Mouse (Mus musculus) frontal cortex, postnatal 14 days (tissue): ENCODE measurements around the gene Cog7.
A peak's percentile ranks its signal among the peaks of the same experiment; 100 is the strongest.

Experiments
- DNase-seq, 2 experiments: peaks; one replicate each; pipeline ENCODE4 v3.0.0; 2022; ENCODE audit warnings: low spot score in 2 of 2

The Cog7 gene

DNA sequence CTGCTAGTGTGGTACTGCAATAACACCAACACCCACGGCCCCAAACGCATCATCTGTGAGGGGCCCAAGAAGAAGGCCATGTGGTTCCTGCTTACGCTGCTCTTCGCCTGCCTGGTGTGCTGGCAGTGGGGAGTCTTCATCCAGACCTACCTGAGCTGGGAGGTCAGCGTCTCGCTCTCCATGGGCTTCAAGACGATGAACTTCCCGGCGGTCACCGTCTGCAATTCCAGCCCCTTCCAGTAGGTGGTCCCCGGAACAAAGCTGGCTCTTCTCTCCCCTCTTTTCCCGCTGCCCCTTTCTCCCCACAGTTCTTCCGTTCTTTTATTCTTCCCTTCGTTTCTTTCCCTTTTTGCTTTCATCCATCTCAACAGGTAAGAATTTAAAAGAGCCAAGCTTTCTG is 82.2 kb downstream of the Cog7 start:
- no peak for DNase-seq

DNA sequence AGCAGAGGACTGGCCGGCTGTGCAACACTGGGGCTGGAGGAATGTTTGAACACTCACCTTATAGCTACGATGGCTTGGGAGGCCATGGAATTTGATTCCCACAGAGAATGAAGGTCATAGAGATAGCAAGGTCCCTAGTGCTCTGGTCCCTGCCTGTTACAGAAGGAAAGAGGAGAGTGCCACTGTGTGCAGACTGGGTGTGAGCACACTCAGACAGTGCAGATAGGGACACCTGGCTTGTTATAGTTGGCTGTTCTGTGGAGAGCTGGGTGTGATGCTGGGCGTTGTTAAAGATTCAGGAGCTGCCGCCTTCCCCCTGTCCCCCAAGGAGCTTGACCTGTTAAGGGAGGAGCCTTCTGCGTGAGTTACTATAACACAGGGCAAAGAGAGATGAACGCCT is 84.8 kb downstream of the Cog7 start:
- no peak for DNase-seq

DNA sequence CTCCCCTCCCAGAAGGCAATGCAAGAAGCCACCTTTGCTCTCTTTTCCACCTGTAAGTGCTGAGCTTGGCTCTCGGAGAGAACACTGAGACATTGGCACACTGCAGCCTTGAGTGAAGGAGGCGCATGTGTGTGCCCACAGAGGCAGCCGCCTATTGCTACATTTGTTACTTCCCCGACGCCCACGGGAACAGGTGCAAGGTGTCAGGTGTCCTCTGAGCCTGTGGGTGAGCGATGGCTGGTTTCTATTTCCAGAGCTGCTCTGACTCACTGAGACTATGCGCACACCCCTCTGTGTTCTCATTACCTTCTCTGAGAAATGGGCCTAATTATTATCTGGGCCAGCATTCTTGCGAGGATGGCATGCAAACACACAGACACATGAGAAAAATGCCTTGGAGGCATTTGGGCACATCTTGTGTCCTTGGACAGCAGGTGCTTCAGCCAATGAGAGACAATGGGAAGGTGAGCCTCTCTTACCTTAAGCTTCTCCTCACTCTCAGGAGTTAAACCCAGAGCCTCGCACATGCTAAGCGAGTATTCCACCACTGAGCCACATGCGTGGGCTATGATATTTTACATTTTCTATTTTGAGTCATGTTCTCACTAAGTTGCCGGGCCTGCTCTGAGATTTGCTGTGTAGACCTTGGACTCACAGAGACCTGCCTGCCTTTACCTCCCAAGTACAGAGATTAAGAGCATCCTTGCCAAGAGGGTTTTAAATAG is 90.7 kb downstream of the Cog7 start:
- peak; percentile 11 to 22 for DNase-seq

DNA sequence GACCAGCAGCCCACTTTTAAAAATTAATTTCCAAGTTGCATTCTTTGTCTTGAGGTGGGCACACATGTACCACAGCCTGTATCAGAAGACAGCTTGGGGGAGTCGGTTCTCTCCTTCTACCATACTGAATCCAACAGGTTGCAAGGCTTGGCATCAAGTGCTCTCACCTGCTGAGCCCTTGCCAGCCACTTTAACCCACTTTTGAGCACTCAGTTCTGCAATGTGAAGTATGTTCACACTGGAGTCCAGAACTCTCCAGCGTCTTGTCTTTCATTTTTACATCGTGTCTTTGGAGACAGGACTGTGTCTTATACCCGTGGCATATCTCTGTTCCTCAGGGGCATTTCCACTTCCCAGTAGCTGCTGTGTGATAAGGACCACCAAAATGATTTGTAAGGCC is 101.3 kb downstream of the Cog7 start:
- no peak for DNase-seq

DNA sequence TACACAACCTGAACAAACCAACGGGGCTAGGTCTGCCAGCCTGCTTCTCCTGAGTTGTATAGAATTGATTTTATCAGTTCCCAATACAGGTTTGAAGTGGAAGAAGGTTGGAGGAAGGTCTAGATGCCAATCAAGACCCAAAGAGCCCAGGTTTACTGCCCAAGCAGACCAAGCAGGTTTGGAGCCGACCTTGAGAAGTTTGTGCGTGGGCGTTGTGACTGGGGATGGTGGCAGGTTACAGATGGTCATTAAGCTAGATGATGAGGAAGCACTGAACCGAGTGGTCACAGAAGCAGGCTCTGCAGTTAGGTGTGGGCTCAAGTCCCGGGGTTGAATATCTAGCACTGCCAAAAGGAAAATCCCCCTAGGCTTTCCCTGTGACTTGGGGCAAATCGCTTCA is 106.7 kb downstream of the Cog7 start:
- no peak for DNase-seq

DNA sequence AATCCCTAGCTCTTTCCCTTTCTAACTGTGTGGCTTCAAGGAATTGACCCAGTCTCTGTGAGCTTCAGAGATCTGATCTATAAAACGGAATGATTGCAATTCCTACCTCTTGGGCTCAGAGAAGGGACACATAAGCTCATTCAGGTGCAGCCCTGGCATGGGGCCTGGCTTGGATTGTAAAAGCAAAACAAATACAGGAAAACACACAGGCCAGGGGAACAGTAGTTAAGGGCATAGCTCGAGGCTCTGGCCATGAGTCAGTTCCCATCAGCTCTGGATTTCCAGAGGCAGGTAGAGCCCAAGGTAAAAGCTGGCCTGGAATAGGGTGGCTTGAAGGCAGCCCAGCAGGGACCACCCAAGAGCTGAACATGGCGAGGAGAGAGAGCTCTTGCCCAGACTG is 107.5 kb downstream of the Cog7 start:
- no peak for DNase-seq

DNA sequence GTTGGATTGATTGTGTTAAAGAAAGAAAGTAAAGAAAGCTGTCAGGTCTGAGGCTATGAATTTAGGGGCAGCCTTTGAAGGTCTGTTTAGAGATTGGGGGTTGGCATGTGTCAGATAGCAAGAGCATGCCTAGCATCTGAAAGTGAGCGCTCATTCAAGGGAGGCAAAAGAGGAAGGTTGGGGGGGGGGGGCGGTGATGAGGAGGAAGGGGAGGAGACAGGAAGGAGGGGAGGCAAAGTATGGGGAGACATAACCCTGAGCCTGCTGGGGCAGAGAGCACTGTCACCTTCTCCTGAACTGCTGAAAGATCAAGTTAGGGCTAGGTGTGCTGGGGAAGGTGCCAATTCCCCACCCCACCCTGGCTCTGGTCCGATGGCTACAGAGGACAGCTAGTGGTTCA is 109.9 kb downstream of the Cog7 start:
- no peak for DNase-seq

DNA sequence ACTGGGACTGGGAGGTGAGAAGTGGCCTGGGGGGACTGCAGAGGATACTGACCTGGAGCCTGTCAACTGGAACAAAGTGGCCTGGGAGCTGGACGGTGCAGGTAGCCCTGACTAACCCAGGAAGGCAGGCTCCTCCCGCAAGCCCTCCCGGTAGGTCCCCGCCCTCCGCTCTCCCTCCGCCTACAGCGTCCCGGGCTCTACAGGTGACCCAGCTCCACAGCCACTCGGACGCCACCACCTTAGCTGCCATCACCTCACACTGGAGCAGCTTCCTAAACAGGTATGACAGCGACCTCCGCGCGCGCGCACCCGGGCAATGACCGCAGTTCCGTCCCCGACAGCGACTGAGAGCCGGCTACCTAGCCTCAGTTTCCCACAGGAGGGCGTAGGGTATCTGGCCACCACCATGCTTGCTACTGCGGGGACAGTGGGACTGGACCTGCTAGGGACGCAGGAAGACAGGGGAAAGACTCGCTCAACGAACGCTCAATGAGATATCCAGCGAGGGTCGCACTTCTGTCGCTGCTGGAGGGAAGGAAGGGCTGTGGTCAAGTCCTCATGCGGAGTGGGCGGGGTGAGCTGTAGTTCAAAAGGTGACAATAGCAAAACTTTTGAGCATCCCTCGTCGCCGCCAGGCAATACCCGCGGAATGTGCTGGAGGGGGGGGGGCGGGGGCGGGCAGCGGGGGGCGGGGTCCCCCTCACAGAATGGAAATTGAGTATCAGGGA is 116.5 kb downstream of the Cog7 start, which contains the start of gene Scnn1b:
TSS of gene Scnn1b (plus strand) at position 181 of the 728 bp plus-strand sequence.
- DNase-seq, result no peak

DNA sequence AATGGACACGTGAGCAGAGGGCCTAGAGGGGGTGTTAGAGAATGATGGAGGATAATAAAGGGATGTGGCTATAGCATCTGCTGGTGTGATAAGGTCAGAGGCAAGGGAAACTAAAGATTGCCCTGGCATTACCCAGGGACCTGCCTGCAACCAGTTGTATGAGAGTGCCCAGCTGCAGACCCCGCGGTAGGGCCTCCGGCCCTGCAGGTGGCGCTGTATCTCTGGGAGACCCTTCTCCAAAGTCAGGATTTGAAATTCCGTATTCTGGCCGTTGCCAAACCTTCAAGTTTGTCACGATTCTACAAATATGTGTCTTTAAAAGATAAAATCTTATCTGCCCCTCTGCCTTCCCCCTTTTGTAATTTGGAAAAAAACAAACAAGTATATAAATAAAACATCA is 122.6 kb downstream of the Cog7 start:
- DNase-seq, result no peak

DNA sequence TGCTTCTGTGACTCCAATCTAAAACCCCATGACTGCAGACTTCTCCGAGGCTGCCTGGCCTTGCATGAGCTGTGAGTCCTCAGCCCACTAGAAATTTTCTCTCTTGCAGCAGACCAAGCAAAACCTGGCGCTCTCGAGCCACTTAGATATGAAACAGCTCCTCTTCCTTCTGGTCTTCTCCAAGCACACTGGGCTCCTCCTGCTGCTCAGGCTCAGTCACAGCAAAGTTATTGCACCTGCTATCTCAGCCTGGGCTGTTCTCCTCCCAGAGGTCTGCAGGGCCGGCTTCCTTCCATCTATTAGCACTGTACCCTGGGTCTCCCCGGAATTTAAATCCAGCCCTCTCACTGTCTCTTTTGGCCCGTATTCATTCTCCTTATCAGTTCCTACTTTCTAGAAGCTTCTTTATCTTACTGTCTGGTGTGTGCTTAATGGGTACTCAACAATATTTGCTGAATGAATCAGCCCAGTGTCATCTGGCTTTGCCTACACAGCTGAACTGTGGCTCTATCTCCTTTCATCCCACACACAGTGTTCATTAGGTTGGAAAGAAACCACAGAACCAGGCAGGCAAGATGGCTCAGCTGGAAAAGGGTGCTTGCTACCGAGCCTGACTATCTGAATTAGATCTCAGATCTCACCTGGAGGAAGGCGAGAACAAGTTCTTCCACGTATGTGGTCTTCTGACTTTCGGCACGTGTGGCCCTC is 124.2 kb downstream of the Cog7 start:
- DNase-seq, result no peak

DNA sequence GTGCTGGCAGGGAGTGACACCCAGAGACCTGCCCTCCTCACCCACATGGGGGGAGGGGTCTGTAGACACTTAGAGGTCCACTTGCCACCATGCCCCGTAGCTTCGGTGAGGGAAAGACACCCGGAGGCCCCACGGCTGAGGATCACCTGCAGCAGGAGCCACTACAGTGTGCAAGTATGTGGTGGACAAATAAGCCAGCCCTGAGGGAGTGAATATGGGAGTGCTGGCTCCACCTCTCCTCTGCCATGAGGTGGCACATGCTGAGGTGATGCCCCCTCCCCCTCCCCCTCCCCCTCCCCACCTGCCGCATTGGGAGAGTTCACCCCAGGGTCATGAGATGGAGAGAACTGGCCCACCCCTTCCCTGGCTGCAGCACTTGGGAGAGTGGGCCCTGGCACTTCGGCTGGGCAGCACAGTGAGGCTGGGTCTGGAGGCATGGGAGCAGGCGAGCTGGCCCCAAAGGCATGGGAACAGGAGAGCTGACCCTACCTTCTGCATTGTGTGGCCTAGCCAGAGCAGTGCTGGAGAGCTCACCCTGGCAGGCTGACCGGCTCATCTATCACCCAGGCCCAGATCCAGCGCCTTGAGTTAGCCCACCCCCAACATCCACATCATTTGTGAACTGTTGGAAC is 132.9 kb downstream of the Cog7 start:
- DNase-seq, result no peak

DNA sequence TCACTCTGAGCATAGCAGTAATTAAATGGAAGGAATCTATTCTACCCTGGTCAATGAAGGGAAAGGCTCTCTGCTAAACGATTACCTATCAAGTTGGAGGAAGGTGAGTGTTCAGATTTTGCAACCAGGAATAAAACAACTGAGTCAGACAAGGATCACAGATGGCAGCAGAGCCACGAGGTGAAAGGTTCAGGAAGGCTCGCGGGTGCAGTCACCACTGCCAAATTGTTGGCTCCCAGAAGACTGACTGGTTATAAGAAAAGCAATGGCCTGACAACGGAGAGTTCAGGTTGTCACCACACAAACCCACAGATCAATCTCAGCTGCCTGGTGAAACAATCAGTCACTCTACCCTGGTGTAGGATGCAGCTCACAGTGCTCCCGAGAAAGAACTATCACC is 135.5 kb downstream of the Cog7 start:
- no peak for DNase-seq

DNA sequence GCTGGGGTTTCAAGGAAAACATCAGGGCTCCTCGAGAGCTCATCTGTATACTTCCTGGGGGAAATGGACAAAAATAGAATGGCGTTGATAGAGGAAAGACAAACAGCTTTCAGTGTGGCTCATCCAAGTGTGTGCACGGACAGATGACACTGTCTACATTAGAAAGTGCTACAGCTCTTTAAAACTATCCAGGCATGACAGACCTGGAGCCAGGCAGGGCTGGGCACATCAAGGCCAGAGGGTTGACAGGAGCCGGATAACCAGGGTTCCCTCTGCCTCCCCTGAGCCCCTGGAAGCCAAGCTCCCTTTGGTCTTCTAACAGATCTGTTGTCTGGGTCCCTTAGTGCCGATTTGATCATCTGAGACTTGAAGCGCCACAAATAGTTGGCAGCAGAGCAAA is 139.3 kb downstream of the Cog7 start:
- DNase-seq, result no peak

DNA sequence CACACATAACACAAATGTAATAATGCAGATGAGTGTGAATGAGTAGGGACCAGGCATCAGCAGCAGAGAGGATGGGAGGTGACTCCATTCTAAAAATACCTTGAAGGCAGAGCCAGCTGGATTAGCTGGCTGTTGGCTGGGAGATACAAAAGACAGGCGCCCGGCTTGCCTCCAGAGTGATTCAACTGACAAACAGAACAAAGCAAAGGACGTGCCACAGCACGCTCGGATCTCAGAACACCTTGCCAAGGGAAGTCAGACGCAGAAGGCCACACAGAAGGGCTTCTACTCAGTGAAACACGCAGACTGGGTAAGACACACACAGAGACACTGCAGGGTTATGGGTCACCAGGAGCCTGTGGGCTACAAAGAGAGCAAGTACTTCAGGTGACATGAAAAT is 140.7 kb downstream of the Cog7 start:
- no peak for DNase-seq

DNA sequence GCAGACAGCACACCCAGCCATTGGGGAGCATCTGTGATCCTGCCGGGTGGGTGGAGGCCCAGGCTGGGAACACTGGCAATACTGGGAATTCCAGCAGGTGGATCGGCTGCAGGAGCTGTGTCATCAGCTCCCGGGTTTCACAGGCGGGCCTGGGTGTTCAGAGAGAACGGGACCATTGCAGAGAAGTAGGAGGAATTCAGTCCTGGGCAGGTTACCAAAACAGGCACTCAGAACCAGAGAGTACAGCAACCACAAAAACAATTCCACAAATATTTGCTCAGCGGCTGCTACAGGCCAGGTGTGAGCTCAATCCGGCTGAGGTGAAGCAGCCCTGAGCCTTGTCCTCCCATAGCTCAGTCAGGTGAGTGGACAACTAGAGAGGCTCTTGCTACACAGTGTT is 144.7 kb downstream of the Cog7 start:
- DNase-seq, result no peak

DNA sequence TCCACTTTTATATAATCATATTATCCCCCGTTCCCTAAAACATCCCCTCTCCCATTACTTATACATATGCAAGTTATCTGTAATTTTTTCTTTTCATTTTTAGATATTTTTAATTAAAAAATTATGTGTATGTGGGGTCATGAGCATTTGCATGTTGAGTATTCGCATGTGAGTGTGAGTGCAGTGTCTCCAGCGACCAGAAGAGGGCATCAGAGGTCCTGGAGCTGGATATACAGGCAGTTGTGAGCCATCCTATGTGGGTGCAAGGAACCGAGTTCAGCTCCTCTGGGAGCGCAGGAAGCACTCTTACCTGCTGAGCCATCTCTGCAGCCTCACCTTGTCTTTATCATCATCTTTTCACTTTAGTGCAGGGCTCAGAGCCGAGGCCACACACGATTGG is 146.1 kb downstream of the Cog7 start:
- DNase-seq, result no peak
